Mouse (Mus musculus) hindlimb bud, embryonic 11.5 days (tissue): ENCODE data around the gene Usf3.

ENCODE experiments used
- DNase-seq: peaks from one replicate; pipeline ENCODE4 v3.0.0-alpha.2; 2012; ENCODE audit warnings: low read depth, low spot score; ENCODE audit errors: extremely low spot score

The Usf3 gene

DNA sequence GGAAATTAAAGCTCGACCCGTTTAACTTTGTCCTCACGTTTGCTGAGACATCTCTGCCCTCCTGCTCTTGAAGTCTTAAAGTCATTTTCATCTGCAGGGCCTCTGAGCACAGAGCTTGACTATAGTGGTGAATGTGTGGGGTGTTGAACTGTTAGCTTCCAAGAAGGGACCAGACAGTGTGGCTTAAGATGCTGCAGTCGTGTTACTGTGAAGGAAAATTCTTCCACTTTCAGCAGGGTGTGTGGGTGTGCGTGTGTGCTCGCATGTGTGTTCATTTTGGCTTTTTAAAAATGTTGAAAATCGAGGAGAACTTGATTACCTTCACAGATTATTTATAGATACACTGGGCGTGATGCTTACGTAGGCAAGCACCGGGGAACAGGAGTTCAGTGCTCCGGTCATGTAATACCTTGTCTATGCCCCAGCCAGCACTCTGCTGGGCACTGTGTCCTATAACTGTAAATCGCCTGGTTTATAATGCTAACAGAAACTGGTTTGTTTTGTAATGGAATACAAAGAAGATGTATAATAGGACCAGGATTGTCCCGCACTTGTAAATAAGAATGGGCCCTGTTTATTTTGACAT, 53.8 kb downstream of the Usf3 start:
- DNase-seq: no peak

DNA sequence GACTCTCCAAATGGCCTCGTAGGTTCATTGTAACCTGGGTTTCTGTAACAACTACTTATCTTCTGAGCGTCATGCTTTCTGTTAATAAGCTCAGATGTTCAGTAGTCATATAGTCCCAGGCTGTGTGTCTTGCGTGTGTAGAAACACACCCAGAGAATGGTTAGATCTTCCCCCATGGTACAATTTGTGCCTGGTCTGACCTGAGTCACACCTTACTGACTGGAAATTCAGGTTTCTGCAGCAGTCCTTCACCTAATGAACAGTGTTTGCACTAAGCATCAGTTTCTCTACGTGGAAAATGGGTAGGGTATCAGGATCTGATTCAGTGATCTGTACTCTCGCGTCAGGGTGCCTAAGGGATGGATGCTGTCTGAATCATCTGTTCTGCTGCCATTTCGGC, 60.0 kb downstream of the Usf3 start:
- DNase-seq: no peak

DNA sequence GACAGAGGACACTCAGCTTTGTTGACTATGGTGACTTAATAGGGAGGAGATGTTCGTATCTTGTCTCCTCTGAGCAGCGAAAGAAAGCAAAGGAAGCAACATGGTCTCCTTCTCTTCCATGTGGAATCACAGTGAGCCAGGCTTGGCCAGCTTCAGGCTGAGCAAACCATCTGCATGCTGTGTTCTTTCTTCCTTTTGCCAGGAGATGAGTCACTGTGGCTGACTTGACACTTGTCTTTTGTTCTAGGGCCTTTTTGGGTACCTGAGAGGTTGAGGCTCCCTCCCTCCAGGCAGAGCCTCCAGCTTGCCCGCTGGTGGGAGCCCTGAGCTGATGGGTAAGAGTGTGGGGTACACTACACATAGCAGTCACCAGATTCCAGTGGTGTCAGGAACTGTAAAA, 64.8 kb downstream of the Usf3 start:
- DNase-seq: no peak

DNA sequence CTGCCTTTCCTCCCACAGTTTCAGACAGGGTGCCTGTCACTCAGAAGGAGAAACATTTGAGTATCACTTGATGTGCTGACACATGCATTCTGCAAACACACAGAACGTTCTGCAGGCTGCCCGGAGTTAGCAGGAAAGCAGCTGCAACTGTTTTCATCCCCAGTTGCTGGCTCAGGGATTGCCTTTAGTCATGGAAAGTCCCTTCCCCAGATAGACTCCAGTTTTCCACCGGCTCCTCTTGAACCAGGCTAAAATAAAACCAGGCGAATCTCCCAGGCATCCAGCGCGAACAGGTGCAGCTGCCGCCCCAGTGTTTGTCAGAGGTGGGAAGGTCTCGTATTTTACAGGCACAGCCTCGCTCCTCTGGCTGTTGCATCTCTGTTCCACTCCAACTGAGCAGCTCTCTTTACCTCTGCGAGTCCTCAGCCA, 65.8 kb downstream of the Usf3 start:
- DNase-seq: no peak

- no peak for DNase-seq
These were observed 67.4 kb downstream of the Usf3 start for GRCm38 (mm10) chr16:44240406-44240805.

GRCm38 (mm10) chr16:44242633-44243032, 69.6 kb downstream of the Usf3 start:
- DNase-seq: peak; percentile 47

GRCm38 (mm10) chr16:44243323-44243722, 70.3 kb downstream of the Usf3 start:
- DNase-seq: no peak

DNA sequence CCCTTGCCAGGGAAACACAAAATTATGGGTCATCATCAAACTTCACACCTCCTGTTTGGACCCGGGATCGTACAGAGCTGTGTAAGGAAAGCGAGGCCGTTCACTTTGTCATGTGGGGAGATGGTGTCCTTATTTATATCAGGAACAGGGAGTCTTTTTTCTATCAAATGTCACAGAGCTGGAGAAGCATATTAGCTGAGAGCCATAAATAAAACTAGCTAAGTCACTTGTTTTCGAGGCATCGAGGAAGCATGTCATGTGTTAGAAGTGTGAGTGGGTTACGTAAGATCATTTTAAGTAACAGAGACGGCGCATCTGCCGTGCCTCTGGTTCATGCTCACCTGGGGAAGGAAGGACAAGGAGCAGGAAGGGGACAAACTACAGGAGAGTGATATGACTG, 76.9 kb downstream of the Usf3 start:
- DNase-seq: no peak

GRCm38 (mm10) chr16:44252735-44253134, 79.7 kb downstream of the Usf3 start:
- no peak for DNase-seq

DNA sequence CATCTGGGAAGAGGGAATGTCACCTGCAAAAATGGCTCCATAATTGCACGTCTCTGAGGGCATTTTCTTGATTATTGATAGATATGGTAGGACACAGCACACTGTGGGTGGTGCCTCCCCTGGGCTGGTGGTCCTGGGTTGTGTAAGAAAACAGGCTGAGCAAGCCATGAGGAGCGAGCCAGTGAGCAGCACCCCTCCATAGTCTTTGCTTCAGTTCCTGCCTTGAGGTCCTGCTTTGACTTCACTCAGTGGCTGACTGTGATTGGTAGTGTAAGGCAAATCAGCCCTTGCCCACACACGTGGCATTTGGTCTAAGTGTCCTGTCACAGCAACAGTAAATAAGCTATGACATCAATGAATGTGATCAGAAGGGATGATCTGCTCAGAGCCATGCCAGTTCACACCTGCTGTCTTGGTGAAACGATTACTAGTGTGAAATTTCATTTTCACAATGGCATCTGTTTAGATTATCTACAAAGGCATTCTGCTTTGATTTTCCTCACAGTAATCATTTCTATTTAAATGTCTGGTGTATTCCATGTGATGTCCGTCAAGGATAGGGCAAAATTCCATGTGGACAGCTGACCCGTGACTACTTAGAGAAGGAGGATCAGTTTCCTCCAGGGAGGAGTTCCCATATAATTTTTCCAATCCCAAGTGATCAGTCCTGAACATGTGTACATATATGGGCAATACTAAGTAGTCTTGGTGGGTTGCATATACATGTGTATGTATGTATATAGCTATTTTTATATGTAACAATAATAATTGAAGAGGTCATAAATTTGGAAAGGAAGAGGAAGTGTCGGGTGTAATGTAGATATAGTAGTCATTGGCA, 81.0 kb downstream of the Usf3 start:
- DNase-seq: no peak

DNA sequence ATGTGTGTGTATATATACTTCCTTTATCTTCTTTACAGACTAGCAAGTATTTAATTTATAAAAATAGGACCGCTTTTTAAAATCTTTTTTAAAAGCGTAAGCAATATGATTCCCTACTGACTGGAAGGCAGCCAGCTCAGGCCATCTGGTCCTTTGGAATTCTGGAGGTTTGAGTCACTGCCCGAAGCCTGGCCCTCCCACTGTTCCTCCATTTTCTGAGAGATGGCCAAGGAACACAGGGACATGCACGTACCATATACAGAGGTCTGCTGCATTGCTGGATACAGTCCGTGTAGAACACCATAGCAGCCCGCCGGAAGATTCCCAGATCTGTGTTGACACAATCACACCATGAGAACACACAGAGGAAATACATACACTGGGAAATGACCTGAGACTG, 81.7 kb downstream of the Usf3 start:
- DNase-seq: no peak

GRCm38 (mm10) chr16:44257476-44257875, 84.4 kb downstream of the Usf3 start:
- DNase-seq: no peak

DNA sequence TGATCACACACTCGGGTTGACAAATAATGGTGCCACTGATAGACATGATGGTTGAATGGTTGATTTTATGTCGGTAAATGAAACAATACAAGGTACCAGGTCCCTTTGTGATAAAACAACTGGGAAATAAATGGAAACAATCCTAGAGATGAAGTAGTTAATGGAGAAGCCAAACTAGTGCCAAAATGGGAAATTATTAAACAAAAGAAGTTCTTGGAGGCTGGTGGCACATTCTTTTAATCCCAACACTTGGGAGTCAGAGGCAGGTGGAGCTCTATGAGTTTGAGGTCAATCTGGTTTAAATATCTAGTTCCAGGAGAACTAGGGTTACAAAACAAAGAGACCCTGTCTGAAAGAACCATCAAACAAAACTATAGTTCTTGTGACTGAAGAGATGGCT, 91.9 kb downstream of the Usf3 start:
- DNase-seq: no peak

GRCm38 (mm10) chr16:44265562-44265961, 92.5 kb downstream of the Usf3 start:
- no peak for DNase-seq

DNA sequence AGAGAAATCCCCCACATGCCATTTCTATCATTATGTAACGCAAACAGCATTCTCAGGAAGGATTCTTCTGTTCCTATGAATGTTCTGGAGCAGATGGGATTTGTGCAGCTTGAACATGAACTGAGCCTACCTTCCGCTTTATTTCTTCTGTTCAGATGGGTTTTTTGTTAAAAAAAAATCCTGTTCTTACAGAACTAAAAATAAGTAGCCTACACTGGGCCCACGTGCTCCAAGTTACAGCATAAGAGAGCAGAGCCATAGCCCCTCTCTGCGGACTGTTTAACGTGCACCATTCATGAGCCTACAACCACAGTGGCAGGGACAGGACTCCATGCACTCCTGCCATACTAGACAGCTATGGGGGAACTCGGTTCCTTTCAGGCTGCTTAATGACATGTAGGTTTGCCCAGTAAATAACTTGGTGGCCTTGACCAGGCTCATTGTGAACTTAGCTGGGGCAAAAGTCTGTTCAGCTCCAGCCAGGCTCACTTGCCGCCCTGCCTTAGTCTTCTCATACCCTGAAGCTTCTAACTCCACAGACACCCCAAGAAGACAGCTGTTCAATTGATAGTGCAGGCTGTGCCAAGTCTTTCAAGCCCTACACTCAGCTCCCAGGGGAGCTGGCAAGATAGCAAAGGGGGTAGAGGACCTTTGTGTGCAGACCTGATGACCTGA, 95.6 kb downstream of the Usf3 start:
- no peak for DNase-seq

DNA sequence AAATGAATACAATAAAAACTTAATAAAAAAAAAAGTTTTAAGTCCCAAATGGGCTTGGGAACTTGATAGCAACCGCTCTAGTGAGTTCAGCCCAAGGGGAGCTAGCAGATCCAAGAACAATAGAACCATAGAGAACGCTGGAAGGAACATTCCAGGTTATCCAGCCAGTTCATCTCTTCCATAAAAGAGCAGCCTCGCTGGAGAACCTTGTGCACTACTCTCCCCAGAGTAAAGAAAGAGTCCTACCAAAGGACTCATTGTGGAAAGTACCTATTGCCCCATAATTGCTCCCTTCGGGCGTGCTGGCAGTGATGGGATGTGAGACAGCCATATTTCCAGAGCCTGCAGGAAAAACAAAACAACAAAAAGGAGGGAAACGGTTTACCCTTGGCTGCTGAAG, 96.5 kb downstream of the Usf3 start:
- no peak for DNase-seq

DNA sequence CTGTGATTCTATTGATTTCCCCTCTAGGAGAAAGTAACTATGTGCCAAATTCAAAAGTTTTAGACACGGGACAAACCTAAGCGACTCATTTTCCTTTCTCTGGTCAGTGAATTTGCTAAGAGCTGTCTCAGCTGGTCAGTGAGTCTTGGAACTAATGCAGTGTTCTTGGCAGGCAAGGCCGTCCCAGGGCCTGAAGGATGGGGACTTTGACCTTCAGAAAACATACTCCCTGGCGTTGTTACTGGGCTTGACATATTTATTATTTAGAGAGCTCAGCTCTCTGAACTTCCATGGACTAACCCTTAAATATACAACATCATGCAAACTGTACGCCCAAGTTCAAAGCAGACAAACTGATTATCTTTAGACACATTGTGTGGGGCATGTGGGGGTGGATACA, 97.6 kb downstream of the Usf3 start:
- no peak for DNase-seq

DNA sequence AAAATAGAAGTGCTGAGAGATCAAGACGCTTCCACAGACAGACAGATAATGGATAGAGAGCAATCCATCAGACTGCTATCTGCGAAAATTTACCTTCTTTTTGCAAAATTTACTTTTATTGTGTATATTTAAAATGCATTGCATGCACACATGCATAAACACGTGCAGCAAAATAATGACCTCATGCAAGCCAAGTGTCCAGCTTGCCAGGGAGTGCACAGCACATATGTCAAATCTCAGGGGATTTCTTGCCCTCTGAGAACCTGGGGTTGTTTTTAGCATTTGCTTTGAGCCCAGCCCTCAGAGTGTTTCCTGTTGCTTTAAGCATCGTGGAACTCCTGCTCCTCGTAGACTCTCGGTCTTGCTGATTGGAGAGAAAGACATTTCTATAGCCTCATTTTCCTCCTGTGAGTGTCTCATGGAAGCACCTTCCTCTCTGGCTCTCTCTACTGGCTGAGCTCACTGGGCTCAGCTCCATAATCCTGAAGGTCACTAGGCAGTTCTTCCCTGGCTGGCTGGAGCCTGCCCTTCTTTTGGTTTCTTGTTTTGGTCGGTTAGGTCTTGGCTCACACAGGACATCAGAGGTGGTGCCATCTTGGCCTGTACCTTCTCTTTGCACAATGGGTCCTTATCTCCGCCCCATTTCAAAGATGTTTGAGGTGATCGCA, 98.5 kb downstream of the Usf3 start:
- DNase-seq: no peak
